ENCODE assay signal across 8 mouse cellular contexts in genomic region chr13:13783894-13784419, GRCm38 (mm10). TPM values are rescaled to one million over a fixed set of nuclear protein-coding genes. Genes with fewer than 3 reads are reported as not detected.
DNase-seq lines count a peak whose midpoint lies in the region; ATAC-seq and TF ChIP-seq lines count a peak whose summit lies in the region.

Gene Gng4, plus strand, starts transcription at chr13:13784059.

- DNase-seq in adrenal gland, postnatal 36 days: peak; percentile 69 to 70
- DNase-seq in forebrain, embryonic 14.5 days (ENCODE audit: low spot score): peak; percentile 59
- peak; percentile 24 to 40 for DNase-seq in heart, postnatal 36 days
- peak; percentile 63 to 66 for DNase-seq in layer of hippocampus, postnatal 14 days (ENCODE audit: low spot score in 2 of 2)
- DNase-seq in thymus, postnatal 4 days: peak; percentile 80

- peak; percentile 80 for ATAC-seq in forebrain, embryonic 14.5 days
- peak; percentile 55; the same call in 1 of the 2 replicates for ATAC-seq in lung, embryonic 15.5 days (ENCODE audit: borderline replicate concordance, extremely low read depth, low FRiP score, low TSS enrichment)

- WGBS in forebrain, embryonic 14.5 days: under 1% methylated on average over 38 of the region's 43 CpGs
- under 1% methylated on average over 43 of the region's 43 CpGs for WGBS in lung, embryonic 15.5 days
- WGBS in olfactory bulb, adult 2 months: under 1% methylated on average over 43 of the region's 43 CpGs

- no peaks in the 10 kb centered on the region for H3K9me3 ChIP-seq in E14TG2a.4 (ENCODE audit: low read length)
- H3K9me3 ChIP-seq in forebrain, embryonic 14.5 days (replicated peaks; ENCODE audit: control insufficient read depth, low read length): no peaks in the 10 kb centered on the region
- H3K9me3 ChIP-seq in lung, embryonic 15.5 days: no peaks in the 10 kb centered on the region

- H3K4me3 ChIP-seq in E14TG2a.4 (replicated peaks; ENCODE audit: low read length): peak within 1 kb of the TSS; percentile 82
- peak within 1 kb of the TSS; percentile 62 for H3K4me3 ChIP-seq in forebrain, embryonic 14.5 days (ENCODE audit: low read depth, low read length)
- peak within 1 kb of the TSS; percentile 53 for H3K4me3 ChIP-seq in lung, embryonic 15.5 days
- peak within 1 kb of the TSS; percentile 90 for H3K4me3 ChIP-seq in olfactory bulb, adult 2 months (ENCODE audit: insufficient read depth, low read depth, low read length)

- H3K9ac ChIP-seq in forebrain, embryonic 14.5 days (ENCODE audit: low read length): peak within 1 kb of the TSS; percentile 59
- peak within 1 kb of the TSS; percentile 19; the same call in 1 of the 2 replicates for H3K9ac ChIP-seq in lung, embryonic 15.5 days

- peak; percentile 87 for TF ChIP-seq POLR2A in olfactory bulb, adult 2 months (IDR thresholded peaks at IDR 0.05; ENCODE audit: insufficient read depth, low read depth, low read length)

- peaks cover 21% of the 10 kb centered on the region for H3K4me1 ChIP-seq in E14TG2a.4 (replicated peaks; ENCODE audit: low read depth, low read length)
- H3K4me1 ChIP-seq in forebrain, embryonic 14.5 days (ENCODE audit: control insufficient read depth, insufficient read depth, low read length): no peaks in the 10 kb centered on the region
- peaks cover 20% of the 10 kb centered on the region for H3K4me1 ChIP-seq in lung, embryonic 15.5 days
- H3K4me1 ChIP-seq in olfactory bulb, adult 2 months (ENCODE audit: control insufficient read depth, insufficient read depth, low read length): peaks cover 26% of the 10 kb centered on the region

- H3K27ac ChIP-seq in forebrain, embryonic 14.5 days (ENCODE audit: low read depth, low read length): no peak within 1 kb of the TSS
- H3K27ac ChIP-seq in lung, embryonic 15.5 days: no peak within 1 kb of the TSS
- peak within 1 kb of the TSS; percentile 91 for H3K27ac ChIP-seq in olfactory bulb, adult 2 months (ENCODE audit: insufficient read depth, low read depth, low read length)

- intact Hi-C loops in heart, postnatal 36 days (cut with DNase I): no loop called here

- no peaks in the 10 kb centered on the region for H3K36me3 ChIP-seq in E14TG2a.4 (ENCODE audit: insufficient read depth, low read length)
- no peaks in the 10 kb centered on the region for H3K36me3 ChIP-seq in forebrain, embryonic 14.5 days (ENCODE audit: control insufficient read depth, insufficient read depth, low read length)
- H3K36me3 ChIP-seq in lung, embryonic 15.5 days: no peaks in the 10 kb centered on the region

- peak within 1 kb of the TSS; percentile 80 for H3K4me2 ChIP-seq in forebrain, embryonic 14.5 days (ENCODE audit: low read length)
- H3K4me2 ChIP-seq in lung, embryonic 15.5 days: peak within 1 kb of the TSS; percentile 99

- H3K27me3 ChIP-seq in E14TG2a.4 (ENCODE audit: insufficient read depth, low read length): peaks cover 70% of the 10 kb centered on the region
- H3K27me3 ChIP-seq in forebrain, embryonic 14.5 days (replicated peaks; ENCODE audit: control insufficient read depth, insufficient read depth, low read length): peaks cover 19% of the 10 kb centered on the region
- H3K27me3 ChIP-seq in lung, embryonic 15.5 days: peaks cover 35% of the 10 kb centered on the region

- TF ChIP-seq CTCF in E14TG2a.4 (conservative IDR thresholded peaks at IDR 0.05; ENCODE audit: low read length): no peak
- no peak for TF ChIP-seq CTCF in olfactory bulb, adult 2 months (IDR thresholded peaks at IDR 0.05; ENCODE audit: insufficient read depth, low read depth, low read length)

RNA-seq across cellular contexts. Expression of gene Gng4, which starts in this region (rescaled TPM):
- total RNA-seq in adrenal gland, postnatal 36 days (2021): 10 to 100 TPM in 1 of 2 experiments, 1 to 10 TPM in 1; 8.1 to 12.0 TPM
- polyA plus RNA-seq in forebrain, embryonic 14.5 days (2014; fragmentation: Nextera tagmentation; extraction: Ambion mirVana): 23.5 and 29.1 TPM in 2 replicates
- 1 to 10 TPM; 1.1 TPM for total RNA-seq in heart, postnatal 36 days (2021)
- total RNA-seq in layer of hippocampus, postnatal 14 days (2021): 10 to 100 TPM; 61.2 to 62.1 TPM
- polyA plus RNA-seq in lung, embryonic 15.5 days (2015; fragmentation: Nextera tagmentation; extraction: Ambion mirVana): 0.70 and 1.1 TPM in 2 replicates
- polyA plus RNA-seq in olfactory bulb, adult 2 months (2012; ENCODE audit: insufficient read depth, insufficient read length, low replicate concordance, missing spikeins): 369 and 482 TPM in 2 replicates

Comparison
In these comparisons a context has a peak if more than half of its experiments do, and no peak if none do; other contexts are left out.
1. RNA of gene Gng4 (total RNA-seq): 61.2 to 62.1 TPM in layer of hippocampus, postnatal 14 days; 8.1 to 12.0 TPM in adrenal gland, postnatal 36 days and 1.1 TPM in heart, postnatal 36 days; every median in the first group is over 4 times any median in the second.
2. RNA of gene Gng4 (polyA plus RNA-seq): 369 to 482 TPM in olfactory bulb, adult 2 months; 23.5 to 29.1 TPM in forebrain, embryonic 14.5 days and 0.70 to 1.1 TPM in lung, embryonic 15.5 days; every median in the first group is over 10 times any median in the second.
3. Peak in every context shown above with its lines, with median percentiles within 50 percentile points of each other: H3K4me3 ChIP-seq and DNase-seq.